Mouse (Mus musculus) monocyte, adult 2 months (primary cell): ENCODE results near the gene Tmem199.

ENCODE experiments used
- DNase-seq, 2 experiments: peaks; one replicate each; pipeline ENCODE4 v3.0.0; 2022; ENCODE audit warnings: low spot score in 2 of 2, low read depth in 1 of 2

Gene Tmem199

DNA sequence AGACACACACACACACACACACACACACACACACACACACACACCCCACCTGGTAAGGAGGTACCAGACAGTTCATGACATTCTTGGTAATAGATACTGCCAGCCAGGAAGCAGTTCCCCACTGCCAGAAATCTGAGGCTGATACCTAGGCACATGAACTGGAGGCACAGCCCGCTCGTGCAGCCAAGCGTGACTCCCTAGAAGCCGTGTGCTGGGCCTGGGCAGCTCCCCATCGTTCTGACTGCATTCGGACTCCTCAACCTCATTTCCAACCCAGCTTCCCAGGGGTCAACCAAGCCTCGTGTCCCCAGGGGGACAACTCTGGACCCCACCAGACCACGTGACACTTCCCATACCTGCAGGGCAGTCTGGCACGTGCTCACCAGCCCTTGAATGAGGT, 16.7 kb upstream of the Tmem199 start:
- DNase-seq = no peak

DNA sequence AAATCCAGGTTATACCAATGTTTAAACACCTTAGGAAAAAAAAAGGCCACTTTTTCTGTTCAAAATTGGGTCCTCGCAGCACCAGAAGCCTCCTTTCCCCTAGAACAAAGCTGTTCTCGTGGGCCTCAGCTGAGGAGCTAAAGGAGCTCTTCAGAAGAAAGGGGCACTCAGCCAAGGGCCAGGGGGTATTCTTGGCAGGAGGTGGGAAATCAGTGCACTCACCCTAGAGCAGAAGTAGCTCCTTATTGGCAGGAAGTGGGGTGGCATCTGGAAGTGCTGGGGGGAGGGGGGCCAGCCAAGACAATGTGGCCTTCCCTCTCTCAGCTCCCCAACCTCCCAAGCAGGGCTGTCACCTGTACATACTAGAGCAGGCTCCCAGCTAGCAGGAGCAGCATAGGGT, 12.9 kb upstream of the Tmem199 start:
- no peak for DNase-seq

- no peak for DNase-seq
Observed at GRCm38 (mm10) chr11:78523241-78523955, 11.4 kb upstream of the Tmem199 start.

DNA sequence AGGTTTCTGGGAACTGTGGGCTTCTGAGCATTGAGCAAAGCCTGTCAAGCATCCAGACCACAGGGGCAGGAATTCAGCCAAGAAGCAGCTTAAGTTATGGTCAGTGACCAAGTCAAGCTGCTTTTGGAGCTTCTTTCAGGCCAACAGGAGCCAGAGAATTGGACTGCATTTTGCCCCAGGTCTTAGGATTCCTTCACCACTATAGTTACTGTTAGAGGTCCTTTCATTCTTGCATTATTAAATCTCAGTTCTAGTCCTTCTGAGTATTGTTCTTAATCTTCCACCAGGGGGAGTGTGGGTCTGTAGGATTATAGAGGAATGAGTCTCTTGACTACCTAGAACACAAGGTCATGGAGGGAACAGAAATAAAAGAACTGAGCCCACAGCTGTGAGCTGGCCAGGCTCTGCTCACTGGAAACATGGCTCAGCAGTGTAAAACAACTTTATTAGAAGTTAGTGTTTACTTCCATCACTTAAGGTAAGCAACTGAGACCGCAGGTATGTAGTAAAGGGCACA, 10.6 kb upstream of the Tmem199 start:
- DNase-seq = no peak

- DNase-seq = no peak
Observed at GRCm38 (mm10) chr11:78521880-78522279, 9.9 kb upstream of the Tmem199 start.

DNA sequence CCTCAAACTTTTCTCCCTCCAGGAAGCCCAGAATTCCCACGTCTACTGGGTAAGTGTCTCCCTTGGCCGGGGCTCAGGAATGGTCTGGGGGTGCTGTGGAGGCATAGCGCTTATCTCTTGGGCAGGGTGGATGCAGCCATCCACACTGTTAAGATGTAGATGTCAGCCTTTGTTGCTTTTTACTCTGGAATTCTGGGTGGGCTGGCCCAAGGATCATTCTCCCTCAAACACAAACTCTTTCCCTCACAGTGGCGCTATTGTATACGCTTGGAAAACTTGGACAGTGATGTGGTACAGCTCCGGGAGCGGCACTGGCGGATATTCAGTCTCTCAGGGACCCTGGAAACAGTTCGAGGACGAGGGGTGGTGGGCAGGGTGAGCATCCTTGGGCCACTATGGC, 7.0 kb upstream of the Tmem199 start:
- no peak for DNase-seq

GRCm38 (mm10) chr11:78515549-78516325, 3.8 kb upstream of the Tmem199 start:
- DNase-seq = no peak

DNA sequence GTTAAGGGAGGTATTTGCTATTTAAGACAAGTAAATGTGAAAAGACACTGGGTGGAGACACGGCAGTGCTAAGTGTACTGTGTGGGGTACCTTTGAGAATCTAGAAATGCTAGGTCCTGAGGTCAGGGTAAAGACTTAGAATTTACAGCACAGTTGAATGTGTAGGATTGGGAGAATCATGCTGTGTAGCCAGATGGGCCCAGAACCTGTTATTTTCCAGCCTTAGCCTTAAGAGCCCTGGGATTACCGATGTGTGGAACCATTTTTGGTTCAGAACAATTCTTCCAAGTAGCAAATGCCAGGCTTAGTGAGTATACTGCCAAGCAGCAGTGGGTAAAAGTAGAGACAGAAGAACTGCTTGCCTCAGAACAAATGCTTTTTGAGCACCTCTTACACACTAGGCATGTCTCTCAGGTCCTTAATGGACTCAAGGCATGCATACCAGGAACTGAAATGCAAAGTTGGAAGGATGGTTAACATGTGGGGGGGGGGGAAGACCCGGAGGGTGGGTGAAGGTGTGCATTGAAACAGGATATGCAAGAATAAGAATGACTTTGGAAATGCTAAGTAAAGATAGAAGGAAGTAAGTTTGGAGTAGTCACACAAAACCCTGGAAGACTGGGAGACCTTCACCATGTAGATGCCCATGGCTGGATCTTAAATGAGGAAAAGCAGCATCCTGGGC, 1.3 kb upstream of the Tmem199 start:
- no peak for DNase-seq

DNA sequence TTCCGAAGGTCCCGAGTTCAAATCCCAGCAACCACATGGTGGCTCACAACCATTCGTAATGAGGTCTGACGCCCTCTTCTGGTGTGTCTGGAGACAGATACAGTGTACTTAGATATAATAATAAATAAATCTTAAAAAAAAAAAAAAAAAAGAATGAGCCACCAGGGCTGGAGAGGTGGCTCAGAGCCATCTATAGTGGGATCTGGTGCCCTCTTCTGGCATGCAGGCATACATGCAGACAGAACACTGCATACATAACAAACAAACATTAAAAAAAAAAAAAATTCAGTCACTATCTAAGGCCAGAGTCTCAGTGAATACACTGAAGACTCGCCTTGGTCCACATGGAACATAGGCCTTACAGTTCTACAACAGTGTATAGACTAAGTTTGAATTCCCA, 2.8 kb downstream of the Tmem199 start:
- DNase-seq = no peak

DNA sequence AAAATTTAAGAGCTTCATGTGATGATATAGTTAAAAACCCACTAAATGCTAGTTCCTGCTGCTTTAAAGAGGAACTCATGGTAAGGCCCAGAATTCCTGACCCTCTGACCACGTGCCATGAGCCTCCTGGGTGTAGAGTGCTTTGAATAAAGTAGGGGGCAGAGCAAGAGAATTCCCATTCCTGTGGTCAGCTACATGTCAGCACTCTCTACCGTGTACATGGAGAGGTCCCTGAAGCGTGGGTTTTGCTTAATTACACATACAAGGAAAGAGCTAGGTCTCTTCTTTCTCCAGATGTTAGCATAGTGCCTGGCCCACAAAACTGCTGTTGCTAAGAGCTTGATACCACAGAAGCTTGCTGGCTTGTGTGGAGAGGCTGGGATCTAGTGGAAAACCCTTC, 6.5 kb downstream of the Tmem199 start:
- DNase-seq = no peak

- no peak for DNase-seq
Observed at GRCm38 (mm10) chr11:78502909-78503650, 8.9 kb downstream of the Tmem199 start, which contains the start of gene Sebox. TSS of gene Sebox (plus strand) at chr11:78503447.

DNA sequence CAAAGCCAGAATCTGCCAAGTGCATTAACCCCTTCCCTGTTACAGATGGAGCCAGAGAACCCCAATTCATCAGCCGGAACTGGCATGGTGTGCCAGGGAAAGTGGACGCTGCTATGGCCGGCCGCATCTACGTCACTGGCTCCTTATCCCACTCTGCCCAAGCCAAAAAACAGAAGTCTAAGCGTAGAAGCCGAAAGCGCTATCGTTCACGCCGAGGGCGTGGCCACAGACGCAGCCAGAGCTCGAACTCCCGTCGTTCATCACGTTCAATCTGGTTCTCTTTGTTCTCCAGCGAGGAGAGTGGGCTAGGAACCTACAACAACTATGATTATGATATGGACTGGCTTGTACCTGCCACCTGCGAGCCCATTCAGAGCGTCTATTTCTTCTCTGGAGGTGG, 10.4 kb downstream of the Tmem199 start:
- no peak for DNase-seq

- no peak for DNase-seq
Observed at GRCm38 (mm10) chr11:78500623-78501202, 11.3 kb downstream of the Tmem199 start.

DNA sequence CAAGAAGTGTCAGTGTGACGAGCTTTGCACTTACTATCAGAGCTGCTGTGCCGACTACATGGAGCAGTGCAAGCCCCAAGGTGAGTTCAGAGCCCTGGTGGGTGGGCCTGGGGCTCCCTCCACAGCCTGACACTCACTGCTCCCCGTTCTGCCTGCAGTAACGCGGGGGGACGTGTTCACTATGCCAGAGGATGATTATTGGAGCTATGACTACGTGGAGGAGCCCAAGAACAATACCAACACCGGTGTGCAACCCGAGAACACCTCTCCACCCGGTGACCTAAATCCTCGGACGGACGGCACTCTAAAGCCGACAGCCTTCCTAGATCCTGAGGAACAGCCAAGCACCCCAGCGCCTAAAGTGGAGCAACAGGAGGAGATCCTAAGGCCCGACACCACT, 12.4 kb downstream of the Tmem199 start:
- DNase-seq = no peak

DNA sequence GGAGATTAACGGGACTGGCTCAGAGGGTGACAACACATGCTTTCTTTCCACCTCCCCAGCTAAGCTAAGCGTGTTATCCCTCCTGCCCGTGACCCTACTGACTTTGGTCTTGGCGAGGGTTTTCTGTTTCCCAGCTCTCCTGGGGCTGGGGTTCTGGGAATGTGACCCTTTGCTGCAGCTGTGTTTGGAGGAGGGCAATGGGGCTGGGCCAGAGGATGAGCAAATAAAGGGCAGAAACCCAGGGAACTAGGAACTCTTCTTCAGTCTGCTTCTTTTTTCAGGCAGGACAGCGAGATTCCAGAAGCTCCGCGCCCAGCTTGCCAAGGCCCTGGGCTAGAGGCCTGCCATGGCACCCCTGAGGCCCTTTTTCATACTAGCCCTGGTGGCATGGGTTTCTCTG, 13.0 kb downstream of the Tmem199 start, which contains the start of gene Vtn:
TSS of gene Vtn (plus strand) at position 88 of the 400 bp plus-strand sequence.
- DNase-seq = no peak

DNA sequence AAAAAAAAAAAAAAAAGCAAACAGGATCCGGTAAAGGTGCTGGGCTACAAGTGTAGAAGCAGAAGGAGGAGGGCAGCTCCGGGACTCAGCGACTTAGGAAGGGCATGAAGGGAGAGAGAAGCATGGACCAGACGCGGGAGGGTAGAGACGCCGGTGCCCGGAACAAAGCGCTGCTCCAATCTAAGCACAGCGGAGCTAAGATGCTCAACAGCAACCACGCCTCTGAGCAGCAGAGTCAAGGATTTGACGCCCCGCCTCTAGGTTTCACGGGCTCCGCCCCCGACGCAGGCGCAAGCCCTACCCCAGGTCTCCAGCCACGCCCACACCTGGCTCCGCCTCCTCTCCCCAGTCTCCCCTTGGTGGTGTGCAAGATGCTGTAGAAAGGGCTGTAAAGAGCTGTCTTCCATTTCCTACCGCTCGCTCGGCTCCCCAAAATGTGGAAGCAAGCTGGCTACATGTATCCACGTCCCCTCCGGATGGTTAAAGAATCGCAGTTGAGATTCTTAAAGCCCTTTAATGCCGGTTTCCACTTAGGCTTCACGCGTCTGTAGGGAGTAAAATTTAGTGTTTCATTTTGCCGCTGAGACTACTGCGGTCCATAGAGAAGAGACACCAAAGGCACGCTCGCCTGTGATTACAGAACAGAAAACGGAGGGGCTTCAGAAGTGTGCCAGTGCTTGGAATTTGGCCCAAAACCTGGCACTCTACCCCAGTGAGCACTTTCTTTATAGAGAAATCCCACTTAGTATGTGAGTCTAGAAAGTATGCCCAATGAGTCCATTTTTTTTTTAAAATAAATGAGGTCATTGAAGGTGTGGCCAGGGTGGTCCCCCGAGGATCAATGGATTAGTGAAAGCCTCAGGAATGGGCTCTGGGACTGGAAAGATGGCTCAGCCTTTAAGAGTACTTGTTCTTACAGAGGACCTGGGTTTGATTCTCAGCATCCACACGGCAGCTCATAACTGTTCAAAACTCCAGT, 14.1 kb downstream of the Tmem199 start, which contains the start of gene Sarm1:
TSS of gene Sarm1 (minus strand) at position 211 of the 979 bp plus-strand sequence.
- DNase-seq = peak; percentile 83

- DNase-seq = no peak
Observed at GRCm38 (mm10) chr11:78497071-78497541, 14.9 kb downstream of the Tmem199 start.

GRCm38 (mm10) chr11:78495904-78496303, 16.1 kb downstream of the Tmem199 start:
- no peak for DNase-seq

DNA sequence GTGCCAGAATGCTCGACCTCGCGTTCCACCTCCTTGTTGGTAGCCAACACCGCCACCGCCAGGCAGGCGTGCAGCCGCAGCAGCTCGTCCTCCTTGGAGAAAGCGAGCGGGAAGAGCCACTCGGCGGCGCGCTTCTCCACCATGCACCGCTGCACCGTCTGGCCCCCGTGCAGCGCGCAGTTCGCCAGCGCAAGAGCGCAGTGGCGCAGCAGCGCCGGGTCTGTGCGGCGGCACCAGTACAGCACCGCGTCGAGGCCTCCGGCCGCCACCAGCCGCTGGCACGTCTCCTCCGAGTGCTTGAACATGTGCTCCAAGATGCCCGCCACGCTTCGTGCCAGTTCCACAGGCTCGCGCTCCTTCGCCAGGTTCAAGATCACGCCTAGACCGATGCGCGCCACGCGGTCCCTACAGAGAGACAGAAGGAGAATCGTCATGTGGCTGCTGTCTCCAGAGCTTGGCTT, 21.2 kb downstream of the Tmem199 start:
- no peak for DNase-seq
